Mouse (Mus musculus) thymus, adult 2 months (tissue): Measurements from ENCODE around the gene Rimbp2. TPM values are rescaled to one million over a fixed set of nuclear protein-coding genes. Genes with fewer than 3 reads are reported as not detected.

Source experiments
- DNase-seq: peaks from one replicate; pipeline ENCODE4 v3.0.0; 2021
- H3K27ac ChIP-seq: fragments of 200-500 bp; 2 replicates; pipeline ENCODE4 v1.5.1; 2012; ENCODE audit warnings: low read length, control low read depth; ENCODE audit not compliant: control insufficient read depth, insufficient read depth
- H3K27me3 ChIP-seq: fragments of 200-500 bp; 2 replicates; pipeline ENCODE4 v1.6.1; 2012; ENCODE audit warnings: mild to moderate bottlenecking, low read length, moderate library complexity, mixed read lengths; ENCODE audit not compliant: control insufficient read depth, insufficient read depth
- H3K36me3 ChIP-seq: fragments of 200-500 bp; 2 replicates; pipeline ENCODE4 v1.6.1; 2012; ENCODE audit warnings: mild to moderate bottlenecking, low read length, moderate library complexity; ENCODE audit not compliant: control insufficient read depth, insufficient read depth
- H3K4me1 ChIP-seq: fragments of 200-500 bp; replicated peaks from 2 replicates; pipeline ENCODE4 v1.6.1; 2012; ENCODE audit warnings: low read length; ENCODE audit not compliant: control insufficient read depth, insufficient read depth
- H3K4me3 ChIP-seq: fragments of 200-500 bp; 2 replicates; pipeline ENCODE4 v1.5.1; 2012; ENCODE audit warnings: mild to moderate bottlenecking, low read length, control low read depth, moderate library complexity; ENCODE audit not compliant: control insufficient read depth, insufficient read depth
- CTCF ChIP-seq: fragments of 200-500 bp; IDR thresholded peaks from 2 replicates; pipeline ENCODE4 v1.5.1; 2012; ENCODE audit warnings: mild to moderate bottlenecking, control low read depth, low read length, moderate library complexity, borderline replicate concordance; ENCODE audit not compliant: control insufficient read depth, poor library complexity, insufficient read depth; ENCODE audit errors: extremely low read depth
- POLR2A ChIP-seq: fragments of 200-500 bp; IDR thresholded peaks from 2 replicates; pipeline ENCODE4 v1.6.1; 2012; ENCODE audit warnings: mild to moderate bottlenecking, low read length, control low read depth, moderate library complexity; ENCODE audit not compliant: control insufficient read depth, poor library complexity, insufficient read depth; ENCODE audit errors: extremely low read depth
- WGBS: fragments of 180-500 bp; shearing (Covaris S2); methylation state at CpG from one replicate; pipeline ENCODE4 v1.1.7; 2018; 5-methylcytosine and 5-hydroxymethylcytosine counted together
- polyA plus RNA-seq: library from polyadenylated mRNA; depleted of rRNA; stranded (reverse); fragments of >200 nt; gene quantifications from 2 replicates; pipeline ENCODE4 v1.2.3, GENCODE M21; 2012

Gene Rimbp2
- polyA plus RNA-seq, 1 experiment, result 0.11 TPM

DNA sequence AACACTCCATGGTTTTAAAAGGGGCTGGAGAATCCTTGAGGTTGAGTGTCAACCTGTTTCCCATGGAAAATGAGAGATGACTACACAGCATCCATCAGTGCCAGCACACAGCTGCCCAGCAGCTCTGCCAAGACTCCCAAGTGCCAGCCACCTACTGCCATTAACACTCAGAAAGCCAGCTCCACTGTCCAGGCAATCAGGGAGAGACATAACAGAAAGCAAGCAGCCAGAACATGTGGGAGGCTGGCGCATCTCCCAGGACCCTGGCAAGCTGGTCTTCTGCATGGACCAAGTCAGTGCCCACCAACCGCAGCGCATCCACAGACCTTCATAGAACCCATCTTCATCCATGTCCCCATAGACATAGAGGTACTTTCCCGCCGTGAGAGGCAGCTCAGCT lies 152.7 kb downstream of the Rimbp2 start:
- no peak overlapping the region for H3K4me3 ChIP-seq
- H3K27me3 ChIP-seq, result no peaks in the 10 kb centered on the region
- TF ChIP-seq POLR2A, result no peak
- TF ChIP-seq CTCF, result no peak
- no peak overlapping the region for H3K27ac ChIP-seq
- no peaks in the 10 kb centered on the region for H3K36me3 ChIP-seq
- WGBS, result 94% methylated on average over 5 of the region's 5 CpGs
- no peaks in the 10 kb centered on the region for H3K4me1 ChIP-seq
- DNase-seq, result no peak

DNA sequence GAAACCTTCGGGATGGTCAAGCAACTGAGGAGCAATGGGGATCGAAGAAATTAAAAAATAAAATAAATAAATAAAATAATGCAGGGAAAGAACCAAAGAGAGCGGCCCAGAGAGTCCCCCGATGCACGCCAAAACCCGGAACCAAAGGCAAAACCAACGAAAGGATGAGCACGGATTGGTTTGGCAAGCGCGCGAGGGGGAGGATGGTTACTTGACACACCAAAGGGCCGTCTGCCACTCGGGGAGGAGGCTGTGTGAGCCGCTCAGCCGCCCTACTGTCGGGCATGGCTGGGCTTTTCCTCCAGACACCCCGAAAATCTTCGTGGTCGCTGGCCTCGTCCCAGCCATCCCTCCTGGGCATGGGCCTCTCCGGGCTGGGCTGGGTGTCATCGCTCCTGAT lies 171.7 kb downstream of the Rimbp2 start:
- no peaks in the 10 kb centered on the region for H3K27me3 ChIP-seq
- no peaks in the 10 kb centered on the region for H3K4me1 ChIP-seq
- no peaks in the 10 kb centered on the region for H3K36me3 ChIP-seq
- no peak overlapping the region for H3K27ac ChIP-seq
- TF ChIP-seq POLR2A, result no peak
- no peak for TF ChIP-seq CTCF
- WGBS, result 78% methylated on average over 22 of the region's 22 CpGs
- H3K4me3 ChIP-seq, result no peak overlapping the region
- DNase-seq, result no peak

DNA sequence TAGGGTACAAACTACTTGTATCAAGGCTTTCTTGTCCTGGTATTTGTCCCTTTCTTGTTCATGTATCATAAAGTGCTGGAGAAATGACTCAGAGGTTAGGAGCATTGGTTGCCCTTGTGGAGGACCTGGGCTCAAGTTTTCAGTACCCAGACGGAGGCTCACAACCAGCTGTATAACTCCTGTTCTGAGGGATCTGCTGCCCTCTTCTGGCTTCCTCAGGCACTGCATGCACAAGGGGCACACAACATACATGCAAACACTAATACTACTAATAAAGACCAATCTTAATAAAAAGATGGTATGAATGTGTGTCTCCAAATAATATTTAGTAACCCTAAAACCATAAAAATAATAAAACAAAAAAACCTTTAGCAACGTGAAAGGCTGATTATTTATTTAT lies 176.9 kb downstream of the Rimbp2 start:
- no peak overlapping the region for H3K27ac ChIP-seq
- 72% methylated on average over 2 of the region's 2 CpGs for WGBS
- no peaks in the 10 kb centered on the region for H3K4me1 ChIP-seq
- no peak overlapping the region for H3K4me3 ChIP-seq
- no peak for DNase-seq
- no peaks in the 10 kb centered on the region for H3K36me3 ChIP-seq
- TF ChIP-seq POLR2A (no peak), CTCF (no peak)
- H3K27me3 ChIP-seq, result no peaks in the 10 kb centered on the region

DNA sequence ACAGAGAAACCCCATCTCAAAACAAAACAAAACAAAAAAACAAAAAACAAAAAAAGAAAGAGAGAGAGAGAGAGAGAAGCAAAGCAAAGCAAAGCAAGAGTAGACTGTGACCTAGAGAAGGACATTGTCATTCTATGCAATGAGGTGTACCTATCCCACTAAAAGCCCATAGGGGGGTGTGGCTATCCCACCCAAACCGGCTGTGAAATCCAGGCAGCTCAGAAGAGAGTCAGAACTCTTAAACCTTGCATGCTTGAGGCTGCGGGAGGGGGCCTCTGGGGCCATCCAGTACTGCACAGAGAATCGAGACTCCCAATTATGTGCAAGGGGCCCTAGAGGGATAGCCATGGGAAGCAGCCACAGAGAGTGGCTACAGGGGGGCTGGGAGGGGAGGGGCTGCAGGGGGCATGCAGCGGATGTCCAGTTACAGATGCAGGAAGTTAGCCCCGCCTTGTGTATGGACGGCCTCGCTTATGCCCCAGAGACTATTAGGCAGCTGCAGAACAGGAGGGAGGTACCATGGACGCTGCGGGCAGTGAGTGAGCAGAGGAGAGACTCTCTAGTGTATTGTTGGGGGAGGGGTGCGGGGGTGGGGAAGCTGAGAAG lies 184.2 kb downstream of the Rimbp2 start:
- WGBS, result 16% methylated on average over 10 of the region's 10 CpGs
- TF ChIP-seq POLR2A (no peak), CTCF (no peak)
- Histone ChIP-seq H3K4me1 (no peaks in the 10 kb centered on the region), H3K36me3 (no peaks in the 10 kb centered on the region), H3K4me3 (no peak overlapping the region), H3K27me3 (no peaks in the 10 kb centered on the region), H3K27ac (no peak overlapping the region)
- DNase-seq, result no peak

DNA sequence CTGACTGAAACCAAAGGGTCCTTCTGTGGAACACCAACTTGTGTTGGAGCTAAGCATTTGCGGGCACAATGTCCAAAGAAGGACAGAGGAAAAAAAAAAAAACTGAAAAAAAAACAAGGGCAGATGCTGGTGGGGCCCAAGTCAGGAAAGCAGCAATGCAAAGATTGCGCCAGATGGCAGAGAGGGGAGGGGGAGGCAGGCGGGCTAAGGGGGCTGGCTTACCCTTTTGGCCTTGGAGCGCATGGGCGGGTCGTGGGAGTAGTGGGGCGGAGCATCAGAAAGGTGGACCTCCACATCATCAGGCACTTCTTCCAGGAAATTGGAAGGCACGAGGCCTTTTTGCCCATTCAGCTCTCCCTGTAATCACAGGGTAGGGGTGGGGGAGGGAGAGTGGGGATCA lies 192.2 kb downstream of the Rimbp2 start:
- TF ChIP-seq CTCF (no peak), POLR2A (no peak)
- DNase-seq, result no peak
- WGBS, result 52% methylated on average over 8 of the region's 8 CpGs
- H3K4me3 ChIP-seq, result no peak overlapping the region
- no peak overlapping the region for H3K27ac ChIP-seq
- H3K36me3 ChIP-seq, result no peaks in the 10 kb centered on the region
- no peaks in the 10 kb centered on the region for H3K4me1 ChIP-seq
- H3K27me3 ChIP-seq, result no peaks in the 10 kb centered on the region

DNA sequence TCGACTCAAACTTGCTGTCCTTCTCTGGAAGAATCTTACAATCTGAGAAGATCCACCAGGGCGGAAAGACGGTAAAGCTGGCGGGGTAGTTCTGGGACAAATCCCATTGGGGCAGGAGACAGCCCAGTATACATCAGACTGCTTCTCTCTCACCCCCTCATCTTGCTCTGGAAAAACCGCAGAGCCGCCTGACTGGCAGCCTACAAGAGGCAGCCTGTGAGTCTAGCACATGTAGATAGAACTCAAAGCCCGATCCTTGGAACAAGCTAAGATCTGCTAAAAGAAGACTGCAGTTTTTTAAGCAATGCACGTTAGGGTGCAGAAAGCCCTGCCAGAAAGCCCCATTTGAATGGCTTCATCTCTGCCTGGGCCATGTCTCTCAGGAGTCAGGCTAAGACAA lies 207.0 kb downstream of the Rimbp2 start:
- WGBS, result 89% methylated on average over 8 of the region's 8 CpGs
- Histone ChIP-seq H3K27me3 (no peaks in the 10 kb centered on the region), H3K4me1 (no peaks in the 10 kb centered on the region), H3K4me3 (no peak overlapping the region), H3K27ac (no peak overlapping the region), H3K36me3 (no peaks in the 10 kb centered on the region)
- TF ChIP-seq CTCF (no peak), POLR2A (no peak)
- no peak for DNase-seq

DNA sequence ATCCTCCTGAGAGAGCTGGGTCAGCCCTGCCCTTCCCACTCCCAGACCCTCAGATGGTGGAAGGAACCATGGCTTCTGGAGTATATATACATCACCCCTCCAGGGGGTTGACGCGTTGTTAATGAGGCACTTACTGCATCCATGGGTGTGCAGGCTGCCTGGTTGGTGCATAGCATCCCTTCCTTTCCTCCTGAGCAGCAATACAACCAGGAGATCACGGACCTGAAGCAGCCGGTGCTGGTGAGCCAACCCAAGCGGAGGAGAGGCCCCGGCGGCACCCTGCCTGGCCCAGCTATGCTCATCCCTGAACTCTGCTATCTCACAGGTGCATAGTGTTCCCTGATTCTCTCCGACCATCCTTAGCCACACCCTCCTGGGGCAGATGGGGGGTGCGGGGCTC lies 208.1 kb downstream of the Rimbp2 start:
- TF ChIP-seq CTCF (no peak), POLR2A (no peak)
- DNase-seq, result no peak
- H3K4me1 ChIP-seq, result no peaks in the 10 kb centered on the region
- H3K27me3 ChIP-seq, result no peaks in the 10 kb centered on the region
- no peaks in the 10 kb centered on the region for H3K36me3 ChIP-seq
- WGBS, result 83% methylated on average over 9 of the region's 9 CpGs
- H3K27ac ChIP-seq, result no peak overlapping the region
- no peak overlapping the region for H3K4me3 ChIP-seq
